Mouse (Mus musculus): ENCODE measurements around the gene Tst. TPM values are rescaled to one million over a fixed set of nuclear protein-coding genes. Genes with fewer than 3 reads are reported as not detected.

The Tst gene
- polyA plus RNA-seq, 1 experiment from 2014 or later, result 11.8 TPM

DNA sequence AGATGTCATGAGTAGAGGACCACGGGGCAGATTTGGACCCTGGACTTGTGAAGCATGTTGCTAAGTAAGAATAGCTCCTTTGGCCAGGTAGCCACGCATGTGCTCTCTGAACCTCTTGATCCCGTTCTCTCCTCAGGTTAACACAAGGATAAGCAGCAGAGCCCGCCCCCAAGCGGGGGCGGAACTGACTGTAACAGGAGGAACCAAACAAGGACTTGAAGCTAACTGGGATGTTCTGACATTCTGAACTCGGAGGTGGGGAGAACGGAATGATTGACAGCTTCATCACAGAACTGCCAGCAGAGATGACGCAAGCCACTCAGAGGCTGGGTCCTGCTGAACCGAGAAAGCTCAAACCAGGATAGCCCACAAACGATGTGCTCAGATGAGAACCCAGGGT is 18.8 kb upstream of the Tst start:
- Histone ChIP-seq H3K27ac (replicated peaks; ENCODE audit: low read depth, low read length) (no peak overlapping the region), H3K9me3 (ENCODE audit: control insufficient read depth, low read length) (no peaks in the 10 kb centered on the region), H3K27me3 (ENCODE audit: control insufficient read depth, insufficient read depth, low read length) (no peaks in the 10 kb centered on the region), H3K36me3 (ENCODE audit: control insufficient read depth, insufficient read depth, low read length) (no peaks in the 10 kb centered on the region), H3K9ac (replicated peaks; ENCODE audit: low read length) (no peak overlapping the region), H3K4me3 (replicated peaks; ENCODE audit: low read depth, low read length) (no peak overlapping the region), H3K4me1 (ENCODE audit: control insufficient read depth, insufficient read depth, low read length) (peaks cover 5% of the 10 kb centered on the region), H3K4me2 (ENCODE audit: low read length) (no peak overlapping the region)
- ATAC-seq (ENCODE audit: low FRiP score, low TSS enrichment) (no peak), DNase-seq (no peak)
- WGBS, result 21% methylated on average over 11 of the region's 11 CpGs

GRCm38 (mm10) chr15:78422046-78422956 is 16.6 kb upstream of the Tst start:
- H3K27ac ChIP-seq (replicated peaks; ENCODE audit: low read depth, low read length), result no peak overlapping the region
- no peak overlapping the region for H3K4me2 ChIP-seq (ENCODE audit: low read length)
- H3K4me1 ChIP-seq (ENCODE audit: control insufficient read depth, insufficient read depth, low read length), result no peaks in the 10 kb centered on the region
- no peak overlapping the region for H3K4me3 ChIP-seq (replicated peaks; ENCODE audit: low read depth, low read length)
- no peaks in the 10 kb centered on the region for H3K9me3 ChIP-seq (ENCODE audit: control insufficient read depth, low read length)
- no peaks in the 10 kb centered on the region for H3K36me3 ChIP-seq (ENCODE audit: control insufficient read depth, insufficient read depth, low read length)
- 17% methylated on average over 16 of the region's 16 CpGs for WGBS
- ATAC-seq (ENCODE audit: low FRiP score, low TSS enrichment) (0 out of 2 replicates have a peak, but pooled peaks have one; percentile 20), DNase-seq (peak; percentile 95)
- no peaks in the 10 kb centered on the region for H3K27me3 ChIP-seq (ENCODE audit: control insufficient read depth, insufficient read depth, low read length)
- H3K9ac ChIP-seq (replicated peaks; ENCODE audit: low read length), result no peak overlapping the region

DNA sequence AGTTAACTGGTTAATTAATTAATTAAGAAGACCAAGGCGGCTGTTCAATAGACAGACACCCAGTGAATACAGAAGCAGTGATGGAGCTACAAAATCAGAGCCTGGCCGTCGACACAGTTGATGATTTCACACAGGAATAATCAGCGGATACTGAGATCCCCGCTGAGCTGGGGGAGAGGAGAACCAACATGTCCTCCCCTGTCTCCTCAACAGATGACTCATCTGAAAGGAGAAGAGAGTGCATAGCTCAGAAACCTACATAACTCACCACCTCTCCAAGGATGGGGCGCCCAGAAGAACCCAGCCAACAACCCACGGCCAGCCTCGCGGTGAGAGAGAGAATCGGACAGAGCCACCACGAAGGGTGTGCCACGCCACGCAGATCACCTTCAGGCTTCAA is 14.7 kb upstream of the Tst start:
- Histone ChIP-seq H3K27ac (replicated peaks; ENCODE audit: low read depth, low read length) (no peak overlapping the region), H3K9ac (replicated peaks; ENCODE audit: low read length) (no peak overlapping the region), H3K9me3 (ENCODE audit: control insufficient read depth, low read length) (no peaks in the 10 kb centered on the region), H3K4me2 (ENCODE audit: low read length) (no peak overlapping the region), H3K4me3 (replicated peaks; ENCODE audit: low read depth, low read length) (no peak overlapping the region), H3K36me3 (ENCODE audit: control insufficient read depth, insufficient read depth, low read length) (no peaks in the 10 kb centered on the region), H3K4me1 (ENCODE audit: control insufficient read depth, insufficient read depth, low read length) (no peaks in the 10 kb centered on the region), H3K27me3 (ENCODE audit: control insufficient read depth, insufficient read depth, low read length) (no peaks in the 10 kb centered on the region)
- no peak for DNase-seq
- WGBS, result 89% methylated on average over 13 of the region's 13 CpGs
- ATAC-seq (ENCODE audit: low FRiP score, low TSS enrichment), result no peak

GRCm38 (mm10) chr15:78416937-78417336 is 11.2 kb upstream of the Tst start:
- DNase-seq, result no peak
- Histone ChIP-seq H3K4me2 (ENCODE audit: low read length) (no peak overlapping the region), H3K4me3 (replicated peaks; ENCODE audit: low read depth, low read length) (no peak overlapping the region), H3K27me3 (ENCODE audit: control insufficient read depth, insufficient read depth, low read length) (no peaks in the 10 kb centered on the region), H3K4me1 (ENCODE audit: control insufficient read depth, insufficient read depth, low read length) (no peaks in the 10 kb centered on the region), H3K9ac (replicated peaks; ENCODE audit: low read length) (no peak overlapping the region), H3K9me3 (ENCODE audit: control insufficient read depth, low read length) (no peaks in the 10 kb centered on the region), H3K27ac (replicated peaks; ENCODE audit: low read depth, low read length) (no peak overlapping the region), H3K36me3 (ENCODE audit: control insufficient read depth, insufficient read depth, low read length) (no peaks in the 10 kb centered on the region)
- 8% methylated on average over 4 of the region's 4 CpGs for WGBS
- no peak for ATAC-seq (ENCODE audit: low FRiP score, low TSS enrichment)

DNA sequence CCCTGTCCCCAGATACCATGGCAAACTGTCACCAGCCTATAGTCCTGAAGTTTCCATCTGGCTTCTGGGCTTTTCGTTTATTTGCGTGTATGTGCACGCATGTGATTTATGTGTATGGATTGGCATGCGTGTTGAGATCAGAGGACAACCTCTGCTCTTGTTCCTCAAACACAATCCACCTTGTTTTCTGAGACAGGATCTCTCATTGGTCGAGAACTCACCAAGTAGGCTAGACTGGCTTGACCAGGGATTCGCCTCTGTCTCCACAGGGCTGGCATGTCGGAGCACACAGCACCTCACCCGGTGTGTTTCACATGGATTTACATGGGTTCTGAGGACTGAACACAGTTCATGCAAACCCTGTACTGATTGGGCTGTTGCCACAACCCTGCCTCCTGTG is 8.4 kb upstream of the Tst start:
- Histone ChIP-seq H3K9ac (replicated peaks; ENCODE audit: low read length) (no peak overlapping the region), H3K4me3 (replicated peaks; ENCODE audit: low read depth, low read length) (no peak overlapping the region), H3K27me3 (ENCODE audit: control insufficient read depth, insufficient read depth, low read length) (peaks cover 20% of the 10 kb centered on the region), H3K9me3 (ENCODE audit: control insufficient read depth, low read length) (no peaks in the 10 kb centered on the region), H3K4me2 (ENCODE audit: low read length) (no peak overlapping the region), H3K4me1 (ENCODE audit: control insufficient read depth, insufficient read depth, low read length) (0 out of 2 replicates have a peak, but pooled peaks cover 6% of the 10 kb centered on the region), H3K27ac (replicated peaks; ENCODE audit: low read depth, low read length) (no peak overlapping the region), H3K36me3 (ENCODE audit: control insufficient read depth, insufficient read depth, low read length) (no peaks in the 10 kb centered on the region)
- 91% methylated on average over 8 of the region's 8 CpGs for WGBS
- no peak for ATAC-seq (ENCODE audit: low FRiP score, low TSS enrichment)
- DNase-seq, result no peak

DNA sequence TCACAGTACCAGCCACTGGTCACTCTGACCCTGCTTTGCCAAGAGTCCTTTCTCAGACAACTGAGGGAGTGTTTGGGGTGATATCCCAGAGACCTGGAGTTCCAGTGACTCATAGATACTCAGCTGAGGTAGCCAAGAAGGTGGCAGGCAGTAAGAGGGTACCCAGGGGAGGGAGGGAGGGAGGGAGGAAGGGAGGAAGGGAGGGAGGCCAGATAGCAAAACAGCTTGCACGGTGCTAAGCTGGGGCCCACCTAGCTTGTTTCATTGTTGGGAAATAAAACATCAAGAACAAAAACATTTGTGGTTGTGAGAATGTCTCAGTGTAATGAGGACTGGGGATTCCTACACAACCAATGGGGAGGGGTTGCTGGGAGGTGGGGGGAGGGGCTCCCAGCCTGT is 8.0 kb upstream of the Tst start:
- 0 out of 2 replicates have a peak, but pooled peaks cover 6% of the 10 kb centered on the region for H3K4me1 ChIP-seq (ENCODE audit: control insufficient read depth, insufficient read depth, low read length)
- ATAC-seq (ENCODE audit: low FRiP score, low TSS enrichment), result no peak
- 37% methylated on average over 1 of the region's 1 CpGs for WGBS

DNA sequence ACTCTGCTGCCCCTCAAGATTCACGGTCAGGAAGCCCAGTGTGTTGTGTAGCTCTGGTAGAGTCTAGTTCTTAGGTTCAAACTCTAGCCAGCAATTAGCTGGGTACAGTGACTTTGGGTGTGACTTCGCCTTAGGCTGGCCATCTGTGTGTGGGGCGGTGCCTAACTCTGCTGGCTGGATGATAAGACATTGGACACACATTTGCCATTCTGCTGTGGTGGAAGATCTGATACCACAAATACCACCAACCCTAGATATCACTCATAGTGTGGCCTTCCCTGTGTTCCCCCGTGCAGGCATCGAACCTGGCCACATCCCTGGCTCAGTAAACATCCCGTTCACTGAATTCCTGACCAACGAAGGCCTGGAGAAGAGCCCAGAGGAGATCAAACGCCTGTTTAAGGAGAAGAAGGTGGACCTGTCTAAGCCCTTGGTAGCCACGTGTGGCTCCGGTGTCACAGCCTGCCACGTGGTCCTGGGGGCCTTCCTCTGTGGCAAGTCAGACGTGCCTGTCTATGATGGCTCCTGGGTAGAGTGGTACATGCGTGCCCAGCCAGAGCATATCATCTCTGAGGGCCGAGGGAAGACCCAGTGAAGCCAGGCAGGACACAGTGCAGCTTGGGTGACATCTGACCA is 7.5 kb upstream of the Tst start:
- Histone ChIP-seq H3K9ac (replicated peaks; ENCODE audit: low read length) (no peak overlapping the region), H3K4me2 (ENCODE audit: low read length) (no peak overlapping the region), H3K27me3 (ENCODE audit: control insufficient read depth, insufficient read depth, low read length) (peaks cover 30% of the 10 kb centered on the region), H3K4me3 (replicated peaks; ENCODE audit: low read depth, low read length) (no peak overlapping the region), H3K4me1 (ENCODE audit: control insufficient read depth, insufficient read depth, low read length) (0 out of 2 replicates have a peak, but pooled peaks cover 6% of the 10 kb centered on the region), H3K27ac (replicated peaks; ENCODE audit: low read depth, low read length) (no peak overlapping the region), H3K36me3 (ENCODE audit: control insufficient read depth, insufficient read depth, low read length) (no peaks in the 10 kb centered on the region), H3K9me3 (ENCODE audit: control insufficient read depth, low read length) (no peaks in the 10 kb centered on the region)
- DNase-seq (no peak), ATAC-seq (ENCODE audit: low FRiP score, low TSS enrichment) (no peak)
- 92% methylated on average over 14 of the region's 14 CpGs for WGBS

More for the DNA sequence above, 8.0 kb upstream of the Tst start:
- H3K27me3 ChIP-seq (ENCODE audit: control insufficient read depth, insufficient read depth, low read length), result peaks cover 25% of the 10 kb centered on the region
- no peaks in the 10 kb centered on the region for H3K9me3 ChIP-seq (ENCODE audit: control insufficient read depth, low read length)
- no peak overlapping the region for H3K4me3 ChIP-seq (replicated peaks; ENCODE audit: low read depth, low read length)
- no peak overlapping the region for H3K4me2 ChIP-seq (ENCODE audit: low read length)
- no peak for DNase-seq
- H3K36me3 ChIP-seq (ENCODE audit: control insufficient read depth, insufficient read depth, low read length), result no peaks in the 10 kb centered on the region
- H3K27ac ChIP-seq (replicated peaks; ENCODE audit: low read depth, low read length), result no peak overlapping the region
- H3K9ac ChIP-seq (replicated peaks; ENCODE audit: low read length), result no peak overlapping the region

GRCm38 (mm10) chr15:78409570-78410052 is 3.9 kb upstream of the Tst start:
- H3K9ac ChIP-seq (replicated peaks; ENCODE audit: low read length), result peak overlapping the region; percentile 23; the same call in 1 of the 2 replicates
- H3K27ac ChIP-seq (replicated peaks; ENCODE audit: low read depth, low read length), result no peak overlapping the region
- WGBS, result 8% methylated on average over 12 of the region's 12 CpGs
- no peak for DNase-seq
- H3K36me3 ChIP-seq (ENCODE audit: control insufficient read depth, insufficient read depth, low read length), result no peaks in the 10 kb centered on the region
- H3K4me2 ChIP-seq (ENCODE audit: low read length), result peak overlapping the region; percentile 43
- H3K9me3 ChIP-seq (ENCODE audit: control insufficient read depth, low read length), result no peaks in the 10 kb centered on the region
- H3K4me3 ChIP-seq (replicated peaks; ENCODE audit: low read depth, low read length), result peak overlapping the region; percentile 22; the same call in 1 of the 2 replicates
- ATAC-seq (ENCODE audit: low FRiP score, low TSS enrichment), result no peak
- peaks cover 16% of the 10 kb centered on the region; the same call in 1 of the 2 replicates for H3K4me1 ChIP-seq (ENCODE audit: control insufficient read depth, insufficient read depth, low read length)
- peaks cover 31% of the 10 kb centered on the region for H3K27me3 ChIP-seq (ENCODE audit: control insufficient read depth, insufficient read depth, low read length)

Measured in midbrain, embryonic 14.5 days (tissue).